Mouse (Mus musculus): ENCODE data around the gene Sapcd1. TPM values are rescaled to one million over a fixed set of nuclear protein-coding genes. Genes with fewer than 3 reads are reported as not detected.
"Not testable (repeated sequence)": the region's sequence is repeated elsewhere in the genome, so short reads cannot be mapped to it uniquely, and the experiment has no call there.

Sapcd1 gene
- total RNA-seq, 2 experiments from 2014 or later = 0.67 TPM; not detected in 1

GRCm38 (mm10) chr17:34995192-34995591, 32.6 kb downstream of the Sapcd1 start:
- TF ChIP-seq CTCF (conservative IDR thresholded peaks at IDR 0.05) = peak; percentile 48

GRCm38 (mm10) chr17:34994751-34995150, 33.1 kb downstream of the Sapcd1 start:
- no peak for TF ChIP-seq CTCF (conservative IDR thresholded peaks at IDR 0.05)
- H3K4me3 ChIP-seq = no peak overlapping the region
- no peak overlapping the region for H3K27ac ChIP-seq
- DNase-seq (ENCODE audit: low spot score in 2 of 2) = no peak

More at GRCm38 (mm10) chr17:34995192-34995591, 32.6 kb downstream of the Sapcd1 start:
- DNase-seq (ENCODE audit: low spot score in 2 of 2); H3K27ac ChIP-seq; H3K4me3 ChIP-seq: not testable (repeated sequence)

- H3K27ac ChIP-seq = no peak overlapping the region
- TF ChIP-seq CTCF (conservative IDR thresholded peaks at IDR 0.05) = peak; percentile 92
- no peak overlapping the region for H3K4me3 ChIP-seq
- DNase-seq (ENCODE audit: low spot score in 2 of 2) = no peak
Observed at GRCm38 (mm10) chr17:34984218-34984617, 43.6 kb downstream of the Sapcd1 start.

GRCm38 (mm10) chr17:34982328-34982727, 45.5 kb downstream of the Sapcd1 start:
- no peak for TF ChIP-seq CTCF (conservative IDR thresholded peaks at IDR 0.05)
- DNase-seq (ENCODE audit: low spot score in 2 of 2) = no peak
- Histone ChIP-seq H3K27ac (peak overlapping the region; percentile 95), H3K4me3 (peak overlapping the region; percentile 74)

GRCm38 (mm10) chr17:34981690-34982180, 46.1 kb downstream of the Sapcd1 start, which contains the start of gene Lsm2:
Lsm2 (plus strand) TSS chr17:34981862.
- DNase-seq (ENCODE audit: low spot score in 2 of 2) = peak; percentile 89 to 94
- H3K4me3 ChIP-seq = peak within 1 kb of the TSS; percentile 74
- H3K27ac ChIP-seq = peak within 1 kb of the TSS; percentile 95
- 0 out of 2 replicates have a peak, but pooled peaks have one; percentile 49 for TF ChIP-seq CTCF (conservative IDR thresholded peaks at IDR 0.05)

GRCm38 (mm10) chr17:34980655-34981054, 47.2 kb downstream of the Sapcd1 start:
- H3K27ac ChIP-seq = peak overlapping the region; percentile 95
- peak in 1 of 2 experiments; percentile 41 for DNase-seq (ENCODE audit: low spot score in 2 of 2)

GRCm38 (mm10) chr17:34979631-34980030, 48.2 kb downstream of the Sapcd1 start:
- H3K4me3 ChIP-seq = no peak overlapping the region
- no peak for DNase-seq (ENCODE audit: low spot score in 2 of 2)
- TF ChIP-seq CTCF (conservative IDR thresholded peaks at IDR 0.05) = no peak
- H3K27ac ChIP-seq = no peak overlapping the region

More at GRCm38 (mm10) chr17:34980655-34981054, 47.2 kb downstream of the Sapcd1 start:
- peak overlapping the region; percentile 74 for H3K4me3 ChIP-seq
- TF ChIP-seq CTCF (conservative IDR thresholded peaks at IDR 0.05) = peak; percentile 88

- Histone ChIP-seq H3K27ac (no peak overlapping the region), H3K4me3 (no peak overlapping the region)
- no peak for TF ChIP-seq CTCF (conservative IDR thresholded peaks at IDR 0.05)
- DNase-seq (ENCODE audit: low spot score in 2 of 2) = no peak
Observed at GRCm38 (mm10) chr17:34978239-34978638, 49.6 kb downstream of the Sapcd1 start.

GRCm38 (mm10) chr17:34977000-34977399, 50.8 kb downstream of the Sapcd1 start:
- no peak for TF ChIP-seq CTCF (conservative IDR thresholded peaks at IDR 0.05)
- Histone ChIP-seq H3K27ac (no peak overlapping the region), H3K4me3 (no peak overlapping the region)
- DNase-seq (ENCODE audit: low spot score in 2 of 2) = no peak

Other genes with a start within 250 kb of the Sapcd1 start
- under 1 TPM in 1 of 2 experiments, not detected in 1; 0.42 TPM for gene Cyp21a1, start 223.5 kb downstream of the Sapcd1 start, total RNA-seq (2021)
- 10 to 100 TPM; 55.5 to 61.3 TPM for gene Stk19, start 191.1 kb downstream of the Sapcd1 start, total RNA-seq (2021)
- 10 to 100 TPM; 39.7 to 42.3 TPM for gene Dxo, start 191.0 kb downstream of the Sapcd1 start, total RNA-seq (2021)
- gene Skiv2l, start 177.8 kb downstream of the Sapcd1 start, total RNA-seq (2021) = 10 to 100 TPM; 75.1 to 78.3 TPM
- 10 to 100 TPM; 34.9 to 38.1 TPM for gene Nelfe, start 177.6 kb downstream of the Sapcd1 start, total RNA-seq (2021)
- not detected for gene Cfb, start 165.5 kb downstream of the Sapcd1 start, total RNA-seq (2021)
- 1 to 10 TPM; 7.5 to 9.0 TPM for gene Zbtb12, start 148.5 kb downstream of the Sapcd1 start, total RNA-seq (2021)
- gene Gm20547, start 146.0 kb downstream of the Sapcd1 start, total RNA-seq (2021) = not detected
- 1 to 10 TPM; 1.1 to 1.8 TPM for gene C2, start 129.8 kb downstream of the Sapcd1 start, total RNA-seq (2021)
- 100 to 1,000 TPM; 181 to 190 TPM for gene Ehmt2, start 129.5 kb downstream of the Sapcd1 start, total RNA-seq (2021)
- gene Slc44a4, start 113.5 kb downstream of the Sapcd1 start, total RNA-seq (2021) = under 1 TPM in 1 of 2 experiments, not detected in 1; 0.29 TPM
- 10 to 100 TPM; 39.4 to 43.1 TPM for gene Neu1, start 96.8 kb downstream of the Sapcd1 start, total RNA-seq (2021)
- 10 to 100 TPM; 21.4 to 24.7 TPM for gene Hspa1b, start 68.8 kb downstream of the Sapcd1 start, total RNA-seq (2021)
- not detected for gene Gm20481, start 58.1 kb downstream of the Sapcd1 start, total RNA-seq (2021)
- gene Hspa1a, start 55.9 kb downstream of the Sapcd1 start, total RNA-seq (2021) = 10 to 100 TPM; 16.9 to 18.1 TPM
- under 1 TPM; 0.44 to 0.49 TPM for gene Hspa1l, start 55.3 kb downstream of the Sapcd1 start, total RNA-seq (2021)
- gene Lsm2, start 46.2 kb downstream of the Sapcd1 start, total RNA-seq (2021) = 10 to 100 TPM; 15.9 to 21.8 TPM
- 10 to 100 TPM; 48.2 to 55.1 TPM for gene Vars, start 27.0 kb downstream of the Sapcd1 start, total RNA-seq (2021)
- under 1 TPM; 0.20 to 0.26 TPM for gene Vwa7, start 11.4 kb downstream of the Sapcd1 start, total RNA-seq (2021)
- 1 to 10 TPM in 1 of 2 experiments, under 1 TPM in 1; 0.26 to 1.1 TPM for gene Msh5, start 18.7 kb upstream of the Sapcd1 start, total RNA-seq (2021)
- gene Clic1, start 21.9 kb upstream of the Sapcd1 start, total RNA-seq (2021) = 1 to 10 TPM; 9.2 to 9.6 TPM
- gene Ddah2, start 31.0 kb upstream of the Sapcd1 start, total RNA-seq (2021) = 10 to 100 TPM; 13.7 to 15.8 TPM
- not detected for gene Ly6g6c, start 37.4 kb upstream of the Sapcd1 start, total RNA-seq (2021)
- not detected for gene Mpig6b, start 38.2 kb upstream of the Sapcd1 start, total RNA-seq (2021)
- gene Ly6g6e, start 48.9 kb upstream of the Sapcd1 start, total RNA-seq (2021) = 1 to 10 TPM; 2.5 to 3.5 TPM
- 1 to 10 TPM; 1.1 TPM for gene Ly6g6d, start 50.0 kb upstream of the Sapcd1 start, total RNA-seq (2021)
- under 1 TPM in 1 of 2 experiments, not detected in 1; 0.52 TPM for gene Ly6g6f, start 57.6 kb upstream of the Sapcd1 start, total RNA-seq (2021)
- 100 to 1,000 TPM; 110 to 113 TPM for gene Abhd16a, start 61.2 kb upstream of the Sapcd1 start, total RNA-seq (2021)
- gene Ly6g5c, start 80.3 kb upstream of the Sapcd1 start, total RNA-seq (2021) = not detected
- under 1 TPM in 1 of 2 experiments, not detected in 1; 0.54 TPM for gene Ly6g5b, start 87.4 kb upstream of the Sapcd1 start, total RNA-seq (2021)
- 10 to 100 TPM; 15.0 to 15.9 TPM for gene Gpank1, start 93.4 kb upstream of the Sapcd1 start, total RNA-seq (2021)
- 100 to 1,000 TPM; 170 to 178 TPM for gene Csnk2b, start 94.0 kb upstream of the Sapcd1 start, total RNA-seq (2021)
- gene D17H6S53E, start 98.4 kb upstream of the Sapcd1 start, total RNA-seq (2021) = 10 to 100 TPM; 25.2 to 29.3 TPM
- gene Apom, start 104.0 kb upstream of the Sapcd1 start, total RNA-seq (2021) = under 1 TPM; 0.37 to 0.49 TPM
- gene Bag6, start 107.2 kb upstream of the Sapcd1 start, total RNA-seq (2021) = 100 to 1,000 TPM; 320 to 334 TPM
- 100 to 1,000 TPM; 339 to 370 TPM for gene Prrc2a, start 136.9 kb upstream of the Sapcd1 start, total RNA-seq (2021)
- 10 to 100 TPM; 11.1 to 11.8 TPM for gene Aif1, start 148.1 kb upstream of the Sapcd1 start, total RNA-seq (2021)
- 1 to 10 TPM; 6.2 to 8.6 TPM for gene Lst1, start 160.4 kb upstream of the Sapcd1 start, total RNA-seq (2021)
- gene Ltb, start 166.4 kb upstream of the Sapcd1 start, total RNA-seq (2021) = under 1 TPM; 0.76 to 0.77 TPM
- gene Tnf, start 174.0 kb upstream of the Sapcd1 start, total RNA-seq (2021) = not detected
- gene Lta, start 177.3 kb upstream of the Sapcd1 start, total RNA-seq (2021) = under 1 TPM; 0.54 to 0.59 TPM
- gene Gm16181, start 192.8 kb upstream of the Sapcd1 start, total RNA-seq (2021) = not detected
- 100 to 1,000 TPM; 615 to 646 TPM for gene Atp6v1g2, start 205.6 kb upstream of the Sapcd1 start, total RNA-seq (2021)
- 10 to 100 TPM; 13.3 to 15.1 TPM for gene Nfkbil1, start 207.8 kb upstream of the Sapcd1 start, total RNA-seq (2021)
- gene Ddx39b, start 213.7 kb upstream of the Sapcd1 start, total RNA-seq (2021) = 100 to 1,000 TPM; 230 to 239 TPM
- 10 to 100 TPM; 15.7 to 21.2 TPM for gene H2-D1, start 234.7 kb upstream of the Sapcd1 start, total RNA-seq (2021)

All from layer of hippocampus, adult 2 months (tissue).